In the genomic region with DNA sequence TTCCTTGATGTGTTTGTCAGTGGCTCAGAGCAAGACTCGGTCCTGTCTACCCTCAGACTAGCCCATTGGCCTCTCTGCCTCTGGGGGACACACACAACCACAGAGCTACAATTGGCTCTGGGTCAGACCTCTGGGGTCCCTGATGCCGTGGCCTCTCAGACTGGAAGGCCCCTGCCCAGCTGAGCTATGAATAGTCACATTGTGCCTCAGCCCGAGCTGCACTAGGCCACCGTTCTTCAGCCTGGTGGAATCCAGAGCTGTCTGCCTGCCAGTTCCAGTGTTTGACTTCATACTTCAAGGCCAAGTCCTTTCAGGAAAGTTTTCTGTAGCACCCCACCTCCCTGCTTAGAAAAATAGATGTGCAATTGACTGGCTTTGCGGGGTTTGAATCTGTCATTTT, we compare ENCODE assay signal across 10 mouse cellular contexts.
A peak's percentile ranks its signal among the peaks of the same experiment; 100 is the strongest.
DNase-seq lines count a peak whose midpoint lies in the region; ATAC-seq and TF ChIP-seq lines count a peak whose summit lies in the region.
"Had no signal": no experiment of that assay in that cellular context is flagged by ENCODE, and none has a peak within 500 bp of the region (broad histone marks: within the 10 kb centered on the region; RNA-seq: fewer than 3 reads in every experiment).

No protein-coding gene starts in this region.

- no peak for TF ChIP-seq POLR2A in heart, adult 2 months (IDR thresholded peaks at IDR 0.05; ENCODE audit: insufficient read depth, low read depth, low read length)

- intact Hi-C loops in heart, adult 2 months (cut with DNase I), result no loop called here
- intact Hi-C loops in heart, postnatal 25 days (cut with DNase I), result no loop called here

- no peaks in the 10 kb centered on the region for H3K27me3 ChIP-seq in heart, adult 2 months (ENCODE audit: control insufficient read depth, insufficient read depth, low read length)
- no peaks in the 10 kb centered on the region for H3K27me3 ChIP-seq in neural tube, embryonic 11.5 days (ENCODE audit: control insufficient read depth, insufficient read depth, low read length)
- H3K27me3 ChIP-seq in hindbrain, postnatal 0 days (ENCODE audit: insufficient read depth, low read length), result no peaks in the 10 kb centered on the region
- H3K27me3 ChIP-seq in stomach, embryonic 16.5 days (ENCODE audit: control insufficient read depth, insufficient read depth, low read length), result no peaks in the 10 kb centered on the region
- H3K27me3 ChIP-seq: megakaryocyte, embryonic 14.5 days had no signal

- H3K4me3 ChIP-seq in heart, adult 2 months, result no peak overlapping the region
- H3K4me3 ChIP-seq in neural tube, embryonic 11.5 days (ENCODE audit: low read depth, low read length), result no peak overlapping the region
- H3K4me3 ChIP-seq in hindbrain, postnatal 0 days (ENCODE audit: low read length), result no peak overlapping the region
- H3K4me3 ChIP-seq in stomach, embryonic 16.5 days (replicated peaks; ENCODE audit: low read length), result no peak overlapping the region
- H3K4me3 ChIP-seq: megakaryocyte, embryonic 14.5 days had no signal

- peak overlapping the region; percentile 34 for H3K27ac ChIP-seq in heart, adult 2 months
- no peak overlapping the region for H3K27ac ChIP-seq in neural tube, embryonic 11.5 days (ENCODE audit: low read depth, low read length)
- H3K27ac ChIP-seq in hindbrain, postnatal 0 days, result peak overlapping the region; percentile 70
- H3K27ac ChIP-seq in stomach, embryonic 16.5 days (ENCODE audit: low read length), result no peak overlapping the region

- H3K9ac ChIP-seq in heart, adult 2 months (ENCODE audit: low read depth, low read length), result no peak overlapping the region
- H3K9ac ChIP-seq in neural tube, embryonic 11.5 days (ENCODE audit: low read length), result no peak overlapping the region
- no peak overlapping the region for H3K9ac ChIP-seq in hindbrain, postnatal 0 days (replicated peaks; ENCODE audit: low read length)
- no peak overlapping the region for H3K9ac ChIP-seq in stomach, embryonic 16.5 days (ENCODE audit: low read length)

- H3K79me2 ChIP-seq in heart, adult 2 months (replicated peaks; ENCODE audit: control insufficient read depth, insufficient read depth, low read length), result no peaks in the 10 kb centered on the region

- no peak for TF ChIP-seq EP300 in heart, adult 2 months (IDR thresholded peaks at IDR 0.05; ENCODE audit: insufficient read depth, low read depth, low read length)

- WGBS in heart, adult 2 months, result 34% methylated on average over 5 of the region's 5 CpGs
- WGBS in neural tube, embryonic 11.5 days, result 56% methylated on average over 5 of the region's 5 CpGs
- WGBS in hindbrain, postnatal 0 days, result 44% methylated on average over 5 of the region's 5 CpGs
- 50% methylated on average over 5 of the region's 5 CpGs for WGBS in stomach, embryonic 16.5 days

- no peak for TF ChIP-seq CTCF in heart, adult 2 months (IDR thresholded peaks at IDR 0.05)
- TF ChIP-seq CTCF in hindbrain, postnatal 0 days (IDR thresholded peaks at IDR 0.05; ENCODE audit: low read depth), result no peak

- H3K4me2 ChIP-seq in neural tube, embryonic 11.5 days (ENCODE audit: low read depth), result no peak overlapping the region
- no peak overlapping the region for H3K4me2 ChIP-seq in hindbrain, postnatal 0 days (ENCODE audit: low read depth, low read length)
- no peak overlapping the region for H3K4me2 ChIP-seq in stomach, embryonic 16.5 days (ENCODE audit: low read depth, low read length)

- H3K4me1 ChIP-seq in heart, adult 2 months (ENCODE audit: control insufficient read depth, insufficient read depth, low read length), result peaks cover 25% of the 10 kb centered on the region
- H3K4me1 ChIP-seq in neural tube, embryonic 11.5 days (ENCODE audit: control insufficient read depth, insufficient read depth, low read length), result peaks cover 7% of the 10 kb centered on the region
- 0 out of 2 replicates have a peak, but pooled peaks cover 7% of the 10 kb centered on the region for H3K4me1 ChIP-seq in hindbrain, postnatal 0 days (ENCODE audit: insufficient read depth, low read length)
- peaks cover 13% of the 10 kb centered on the region; the same call in 1 of the 2 replicates for H3K4me1 ChIP-seq in stomach, embryonic 16.5 days (ENCODE audit: control insufficient read depth, insufficient read depth, low read length)

- no peaks in the 10 kb centered on the region for H3K36me3 ChIP-seq in heart, adult 2 months (ENCODE audit: control insufficient read depth, insufficient read depth, low read length)
- no peaks in the 10 kb centered on the region for H3K36me3 ChIP-seq in neural tube, embryonic 11.5 days (ENCODE audit: control insufficient read depth, insufficient read depth, low read length)
- H3K36me3 ChIP-seq in hindbrain, postnatal 0 days (ENCODE audit: insufficient read depth, low read length), result no peaks in the 10 kb centered on the region
- H3K36me3 ChIP-seq in stomach, embryonic 16.5 days (ENCODE audit: control insufficient read depth, insufficient read depth, low read length), result no peaks in the 10 kb centered on the region

- DNase-seq in heart, adult 2 months, result peak in 1 of 2 experiments; percentile 51
- no peak for DNase-seq in heart, postnatal 25 days (ENCODE audit: low spot score)
- peak; percentile 36 for DNase-seq in neural tube, embryonic 11.5 days (ENCODE audit: low spot score)
- DNase-seq in neural tube, embryonic 10.5 days (ENCODE audit: extremely low spot score, low spot score), result no peak
- peak; percentile 62 for DNase-seq in hindbrain, postnatal 0 days (ENCODE audit: low spot score)
- no peak for DNase-seq in cerebellum, adult 11 months
- DNase-seq in spleen, adult 12 weeks (ENCODE audit: low spot score), result no peak
- DNase-seq: cerebellum, postnatal 14 days had no signal

- H3K9me3 ChIP-seq in neural tube, embryonic 11.5 days (ENCODE audit: control insufficient read depth, low read length), result no peaks in the 10 kb centered on the region
- H3K9me3 ChIP-seq in hindbrain, postnatal 0 days (ENCODE audit: low read length), result no peaks in the 10 kb centered on the region
- H3K9me3 ChIP-seq in stomach, embryonic 16.5 days (replicated peaks; ENCODE audit: control insufficient read depth, low read length), result no peaks in the 10 kb centered on the region
- H3K9me3 ChIP-seq: megakaryocyte, embryonic 14.5 days had no signal

- no peak for ATAC-seq in neural tube, embryonic 11.5 days (ENCODE audit: insufficient read depth, low FRiP score, low TSS enrichment)
- ATAC-seq in hindbrain, postnatal 0 days, result peak; percentile 94
- 0 out of 2 replicates have a peak, but pooled peaks have one; percentile 24 for ATAC-seq in stomach, embryonic 16.5 days (ENCODE audit: insufficient read depth, low FRiP score)

Comparison
In these comparisons a context has a peak if more than half of its experiments do, and no peak if none do; other contexts are left out.
1. DNase-seq: peak in neural tube, embryonic 11.5 days (single experiment) and hindbrain, postnatal 0 days (single experiment); none in heart, postnatal 25 days (single experiment), neural tube, embryonic 10.5 days (single experiment), cerebellum, adult 11 months (single experiment) and spleen, adult 12 weeks (single experiment).
2. H3K27ac ChIP-seq: peak in heart, adult 2 months (single experiment) and hindbrain, postnatal 0 days (single experiment); none in neural tube, embryonic 11.5 days (single experiment) and stomach, embryonic 16.5 days (single experiment).